Mouse (Mus musculus): ENCODE results near the gene Eif4g2. TPM values are rescaled to one million over a fixed set of nuclear protein-coding genes. Genes with fewer than 3 reads are reported as not detected.

The Eif4g2 gene
- polyA plus RNA-seq, 1 experiment from 2014 or later = 1,988 TPM

GRCm38 (mm10) chr7:111062971-111063370 lies 19.9 kb downstream of the Eif4g2 start:
- Histone ChIP-seq H3K27me3 (ENCODE audit: control insufficient read depth, insufficient read depth, low read length) (no peaks in the 10 kb centered on the region), H3K4me1 (ENCODE audit: control insufficient read depth, insufficient read depth, low read length) (no peaks in the 10 kb centered on the region), H3K4me3 (ENCODE audit: low read depth, low read length) (no peak overlapping the region), H3K27ac (replicated peaks; ENCODE audit: low read depth, low read length) (no peak overlapping the region), H3K9me3 (replicated peaks; ENCODE audit: control insufficient read depth, low read length) (peaks cover 4% of the 10 kb centered on the region), H3K9ac (replicated peaks; ENCODE audit: low read length) (no peak overlapping the region), H3K36me3 (replicated peaks; ENCODE audit: control insufficient read depth, insufficient read depth, low read depth, low read length) (peaks cover 5% of the 10 kb centered on the region), H3K4me2 (ENCODE audit: low read depth, low read length) (no peak overlapping the region)
- no peak for ATAC-seq (replicated peaks; ENCODE audit: insufficient number of reproducible peaks, low FRiP score, low TSS enrichment, low read depth)
- DNase-seq (ENCODE audit: low spot score) = no peak
- 89% methylated on average over 1 of the region's 1 CpGs for WGBS

GRCm38 (mm10) chr7:111059527-111059926 lies 23.3 kb downstream of the Eif4g2 start:
- 37% methylated on average over 5 of the region's 5 CpGs for WGBS
- H3K36me3 ChIP-seq (replicated peaks; ENCODE audit: control insufficient read depth, insufficient read depth, low read depth, low read length) = no peaks in the 10 kb centered on the region; the same call in 1 of the 2 replicates
- H3K4me3 ChIP-seq (ENCODE audit: low read depth, low read length) = no peak overlapping the region
- no peak overlapping the region for H3K27ac ChIP-seq (replicated peaks; ENCODE audit: low read depth, low read length)
- no peaks in the 10 kb centered on the region for H3K4me1 ChIP-seq (ENCODE audit: control insufficient read depth, insufficient read depth, low read length)
- ATAC-seq (replicated peaks; ENCODE audit: insufficient number of reproducible peaks, low FRiP score, low TSS enrichment, low read depth) (no peak), DNase-seq (ENCODE audit: low spot score) (no peak)
- H3K9ac ChIP-seq (replicated peaks; ENCODE audit: low read length) = no peak overlapping the region
- H3K4me2 ChIP-seq (ENCODE audit: low read depth, low read length) = no peak overlapping the region
- no peaks in the 10 kb centered on the region for H3K9me3 ChIP-seq (replicated peaks; ENCODE audit: control insufficient read depth, low read length)
- no peaks in the 10 kb centered on the region for H3K27me3 ChIP-seq (ENCODE audit: control insufficient read depth, insufficient read depth, low read length)

- no peaks in the 10 kb centered on the region for H3K27me3 ChIP-seq (ENCODE audit: control insufficient read depth, insufficient read depth, low read length)
- H3K27ac ChIP-seq (replicated peaks; ENCODE audit: low read depth, low read length) = no peak overlapping the region
- WGBS = 83% methylated on average over 3 of the region's 3 CpGs
- H3K4me3 ChIP-seq (ENCODE audit: low read depth, low read length) = no peak overlapping the region
- DNase-seq (ENCODE audit: low spot score) = no peak
- H3K9ac ChIP-seq (replicated peaks; ENCODE audit: low read length) = no peak overlapping the region
- H3K36me3 ChIP-seq (replicated peaks; ENCODE audit: control insufficient read depth, insufficient read depth, low read depth, low read length) = no peaks in the 10 kb centered on the region; the same call in 1 of the 2 replicates
- ATAC-seq (replicated peaks; ENCODE audit: insufficient number of reproducible peaks, low FRiP score, low TSS enrichment, low read depth) = no peak
- H3K9me3 ChIP-seq (replicated peaks; ENCODE audit: control insufficient read depth, low read length) = no peaks in the 10 kb centered on the region
- no peak overlapping the region for H3K4me2 ChIP-seq (ENCODE audit: low read depth, low read length)
- no peaks in the 10 kb centered on the region for H3K4me1 ChIP-seq (ENCODE audit: control insufficient read depth, insufficient read depth, low read length)
Observed at GRCm38 (mm10) chr7:111055984-111056657, 26.7 kb downstream of the Eif4g2 start.

- no peaks in the 10 kb centered on the region for H3K4me1 ChIP-seq (ENCODE audit: control insufficient read depth, insufficient read depth, low read length)
- no peak for ATAC-seq (replicated peaks; ENCODE audit: insufficient number of reproducible peaks, low FRiP score, low TSS enrichment, low read depth)
- H3K36me3 ChIP-seq (replicated peaks; ENCODE audit: control insufficient read depth, insufficient read depth, low read depth, low read length) = no peaks in the 10 kb centered on the region; the same call in 1 of the 2 replicates
- no peak for DNase-seq (ENCODE audit: low spot score)
- 93% methylated on average over 19 of the region's 19 CpGs for whole genome bisulfite sequencing
- no peak overlapping the region for H3K4me3 ChIP-seq (ENCODE audit: low read depth, low read length)
- no peak overlapping the region for H3K27ac ChIP-seq (replicated peaks; ENCODE audit: low read depth, low read length)
- H3K9ac ChIP-seq (replicated peaks; ENCODE audit: low read length) = no peak overlapping the region
- H3K9me3 ChIP-seq (replicated peaks; ENCODE audit: control insufficient read depth, low read length) = no peaks in the 10 kb centered on the region
- H3K27me3 ChIP-seq (ENCODE audit: control insufficient read depth, insufficient read depth, low read length) = no peaks in the 10 kb centered on the region
- H3K4me2 ChIP-seq (ENCODE audit: low read depth, low read length) = no peak overlapping the region
Observed at GRCm38 (mm10) chr7:111055221-111055620, 27.6 kb downstream of the Eif4g2 start.

- Histone ChIP-seq H3K27me3 (ENCODE audit: control insufficient read depth, insufficient read depth, low read length) (no peaks in the 10 kb centered on the region), H3K27ac (replicated peaks; ENCODE audit: low read depth, low read length) (no peak overlapping the region), H3K4me1 (ENCODE audit: control insufficient read depth, insufficient read depth, low read length) (no peaks in the 10 kb centered on the region), H3K9ac (replicated peaks; ENCODE audit: low read length) (no peak overlapping the region), H3K4me2 (ENCODE audit: low read depth, low read length) (no peak overlapping the region), H3K9me3 (replicated peaks; ENCODE audit: control insufficient read depth, low read length) (no peaks in the 10 kb centered on the region), H3K4me3 (ENCODE audit: low read depth, low read length) (no peak overlapping the region), H3K36me3 (replicated peaks; ENCODE audit: control insufficient read depth, insufficient read depth, low read depth, low read length) (peaks cover 7% of the 10 kb centered on the region)
- 64% methylated on average over 6 of the region's 6 CpGs for WGBS
- ATAC-seq (replicated peaks; ENCODE audit: insufficient number of reproducible peaks, low FRiP score, low TSS enrichment, low read depth) (no peak), DNase-seq (ENCODE audit: low spot score) (peak; percentile 66)
Observed at GRCm38 (mm10) chr7:111049652-111050421, 33.0 kb downstream of the Eif4g2 start.

GRCm38 (mm10) chr7:111048920-111049319 lies 33.9 kb downstream of the Eif4g2 start:
- peaks cover 10% of the 10 kb centered on the region for H3K36me3 ChIP-seq (replicated peaks; ENCODE audit: control insufficient read depth, insufficient read depth, low read depth, low read length)
- H3K4me2 ChIP-seq (ENCODE audit: low read depth, low read length) = no peak overlapping the region
- no peaks in the 10 kb centered on the region for H3K9me3 ChIP-seq (replicated peaks; ENCODE audit: control insufficient read depth, low read length)
- H3K4me3 ChIP-seq (ENCODE audit: low read depth, low read length) = no peak overlapping the region
- H3K27me3 ChIP-seq (ENCODE audit: control insufficient read depth, insufficient read depth, low read length) = no peaks in the 10 kb centered on the region
- H3K27ac ChIP-seq (replicated peaks; ENCODE audit: low read depth, low read length) = no peak overlapping the region
- WGBS = 84% methylated on average over 5 of the region's 5 CpGs
- ATAC-seq (replicated peaks; ENCODE audit: insufficient number of reproducible peaks, low FRiP score, low TSS enrichment, low read depth) (no peak), DNase-seq (ENCODE audit: low spot score) (no peak)
- no peaks in the 10 kb centered on the region for H3K4me1 ChIP-seq (ENCODE audit: control insufficient read depth, insufficient read depth, low read length)
- H3K9ac ChIP-seq (replicated peaks; ENCODE audit: low read length) = no peak overlapping the region

GRCm38 (mm10) chr7:111029046-111029553 lies 53.7 kb downstream of the Eif4g2 start:
- Histone ChIP-seq H3K4me3 (ENCODE audit: low read depth, low read length) (peak overlapping the region; percentile 67), H3K4me2 (ENCODE audit: low read depth, low read length) (peak overlapping the region; percentile 57), H3K9ac (replicated peaks; ENCODE audit: low read length) (peak overlapping the region; percentile 69), H3K36me3 (replicated peaks; ENCODE audit: control insufficient read depth, insufficient read depth, low read depth, low read length) (no peaks in the 10 kb centered on the region; the same call in 1 of the 2 replicates), H3K9me3 (replicated peaks; ENCODE audit: control insufficient read depth, low read length) (no peaks in the 10 kb centered on the region), H3K27ac (replicated peaks; ENCODE audit: low read depth, low read length) (peak overlapping the region; percentile 1; the same call in 1 of the 2 replicates), H3K4me1 (ENCODE audit: control insufficient read depth, insufficient read depth, low read length) (no peaks in the 10 kb centered on the region), H3K27me3 (ENCODE audit: control insufficient read depth, insufficient read depth, low read length) (no peaks in the 10 kb centered on the region)
- under 1% methylated on average over 29 of the region's 29 CpGs for WGBS
- no peak for DNase-seq (ENCODE audit: low spot score)
- peak; percentile 53 for ATAC-seq (replicated peaks; ENCODE audit: insufficient number of reproducible peaks, low FRiP score, low TSS enrichment, low read depth)

Data from embryonic facial prominence, embryonic 11.5 days (tissue).